Mouse (Mus musculus): ENCODE data around the gene Tmem178b. TPM values are rescaled to one million over a fixed set of nuclear protein-coding genes. Genes with fewer than 3 reads are reported as not detected.

Gene Tmem178b
- 1 to 10 TPM; 2.5 TPM for total RNA-seq (2021)
- long read RNA-seq, experiment 1, full-length matches to known transcripts, result 1 of 1 reads
- long read RNA-seq, experiment 1, partial matches to known transcripts, result 0 of 1 reads
- long read RNA-seq, experiment 1, other reads (novel, unspliced or antisense), result 0 of 1 reads
- long read RNA-seq, experiment 2, result 0 reads

GRCm38 (mm10) chr6:39872901-39873591, at the start of gene Tmem178b:
Tmem178b (plus strand) TSS chr6:39873271.
- intact Hi-C loops (cut with DNase I; ENCODE audit: low total_unique reads), result no loop called here
- DNase-seq, result peak; percentile 15

- intact Hi-C loops (cut with DNase I; ENCODE audit: low total_unique reads), result no loop called here
- DNase-seq, result peak; percentile 42
Measured at GRCm38 (mm10) chr6:39828736-39829135, 44.3 kb upstream of the Tmem178b start.

DNA sequence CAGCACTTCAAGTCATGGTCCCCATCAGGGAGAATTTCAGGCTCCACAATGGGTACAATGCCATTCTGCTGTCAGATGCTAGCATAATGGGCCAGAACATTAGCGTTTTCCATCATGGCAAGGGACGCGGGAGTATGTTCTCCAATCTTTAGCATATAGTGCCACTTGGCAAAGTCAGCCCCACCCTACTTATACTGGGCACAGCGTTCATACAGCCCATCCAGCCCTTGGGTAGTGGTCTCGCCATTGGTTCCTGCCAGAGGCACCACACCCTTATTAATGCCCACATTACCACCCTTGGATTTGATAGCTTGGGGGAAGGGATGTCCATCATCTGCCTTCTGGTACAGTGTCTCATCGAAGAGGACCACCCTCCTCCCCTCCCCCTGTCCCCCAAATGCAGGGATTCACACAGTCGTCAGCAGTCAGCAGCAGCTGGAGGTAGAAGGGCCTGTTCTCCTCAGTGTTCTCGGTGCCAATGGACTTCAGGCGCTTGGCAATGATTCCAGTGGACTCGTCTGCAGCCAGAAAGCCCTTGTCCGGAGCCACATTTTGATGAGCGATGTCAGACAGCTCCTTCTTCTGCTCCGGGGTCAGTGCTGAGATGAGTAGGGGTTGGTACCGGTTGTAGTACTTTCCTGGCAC, 29.3 kb upstream of the Tmem178b start:
- DNase-seq, result no peak
- intact Hi-C loops (cut with DNase I; ENCODE audit: low total_unique reads), result no loop called here

- intact Hi-C loops (cut with DNase I; ENCODE audit: low total_unique reads), result no loop called here
- DNase-seq, result no peak
Measured at GRCm38 (mm10) chr6:39847538-39847937, 25.5 kb upstream of the Tmem178b start.

GRCm38 (mm10) chr6:39848766-39849165, 24.3 kb upstream of the Tmem178b start:
- intact Hi-C loops (cut with DNase I; ENCODE audit: low total_unique reads), result no loop called here
- DNase-seq, result no peak

DNA sequence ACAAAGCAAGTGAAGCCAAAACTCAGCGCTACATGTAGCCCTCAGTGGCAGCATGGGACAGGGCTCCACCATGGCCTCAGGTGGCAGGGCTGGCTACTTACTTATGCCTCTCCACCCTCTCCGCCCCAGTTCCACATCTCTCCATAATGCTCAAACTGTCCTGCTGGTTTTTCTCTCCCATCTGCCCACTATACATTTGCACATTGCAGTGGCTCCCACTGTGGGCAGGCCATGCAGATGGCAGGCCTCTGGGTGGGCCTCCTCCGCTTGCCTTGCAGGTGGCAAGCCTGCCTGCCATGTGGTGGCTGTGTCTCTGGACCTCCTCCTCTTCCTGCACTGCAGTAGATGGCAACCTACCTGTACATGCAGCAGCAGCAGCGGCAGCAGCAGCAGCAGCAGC, 23.4 kb upstream of the Tmem178b start:
- intact Hi-C loops (cut with DNase I; ENCODE audit: low total_unique reads), result no loop called here
- DNase-seq, result no peak

GRCm38 (mm10) chr6:39870271-39871135, 2.6 kb upstream of the Tmem178b start:
- DNase-seq, result no peak
- intact Hi-C loops (cut with DNase I; ENCODE audit: low total_unique reads), result no loop called here

DNA sequence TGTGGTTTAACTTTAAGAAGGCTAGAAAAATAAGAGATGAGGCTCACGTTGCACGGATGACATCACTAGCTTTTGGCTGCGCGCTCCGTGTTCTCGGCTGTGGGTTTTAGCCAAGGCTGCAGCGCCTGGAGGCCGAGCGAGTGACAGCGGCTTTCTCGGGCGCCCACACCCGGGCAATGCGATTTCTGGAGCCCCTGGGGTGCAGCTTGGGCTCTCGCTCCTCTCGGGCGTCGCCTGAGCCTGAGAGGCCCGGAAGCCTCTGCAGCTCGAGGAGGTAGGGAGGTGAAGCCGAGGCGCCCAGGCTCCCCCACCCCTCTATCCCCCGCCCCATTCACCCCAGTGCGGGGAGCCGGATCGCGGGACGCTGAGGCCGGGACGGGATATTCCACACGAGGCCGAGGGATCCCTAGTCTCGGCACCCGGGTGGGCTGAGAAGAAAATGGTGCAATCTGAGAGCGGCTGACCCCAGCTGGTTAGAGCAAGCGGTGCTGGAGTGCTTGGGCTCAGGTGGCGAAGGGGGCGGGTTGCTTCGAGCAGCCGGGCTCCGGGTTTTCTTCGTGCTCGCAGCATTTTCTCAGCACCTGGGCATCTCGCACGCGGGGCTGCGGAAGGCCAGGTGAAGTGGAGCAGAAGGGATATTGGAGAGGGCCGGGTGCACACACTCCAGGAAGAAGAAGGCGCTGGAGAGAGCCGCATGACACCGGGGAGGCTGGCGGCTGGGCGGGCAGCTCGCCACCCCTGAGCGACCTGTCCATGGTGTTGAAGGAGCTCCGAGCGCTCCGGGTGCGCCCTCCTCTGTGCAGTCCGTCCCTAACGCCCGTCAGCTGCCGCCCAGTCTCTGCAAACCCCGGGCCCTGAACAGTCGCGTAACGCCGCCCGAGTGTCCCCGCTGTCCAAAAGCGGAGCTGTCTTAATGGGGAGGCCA, 1.4 kb upstream of the Tmem178b start:
- peak; percentile 68 for DNase-seq
- intact Hi-C loops (cut with DNase I; ENCODE audit: low total_unique reads), result no loop called here

DNA sequence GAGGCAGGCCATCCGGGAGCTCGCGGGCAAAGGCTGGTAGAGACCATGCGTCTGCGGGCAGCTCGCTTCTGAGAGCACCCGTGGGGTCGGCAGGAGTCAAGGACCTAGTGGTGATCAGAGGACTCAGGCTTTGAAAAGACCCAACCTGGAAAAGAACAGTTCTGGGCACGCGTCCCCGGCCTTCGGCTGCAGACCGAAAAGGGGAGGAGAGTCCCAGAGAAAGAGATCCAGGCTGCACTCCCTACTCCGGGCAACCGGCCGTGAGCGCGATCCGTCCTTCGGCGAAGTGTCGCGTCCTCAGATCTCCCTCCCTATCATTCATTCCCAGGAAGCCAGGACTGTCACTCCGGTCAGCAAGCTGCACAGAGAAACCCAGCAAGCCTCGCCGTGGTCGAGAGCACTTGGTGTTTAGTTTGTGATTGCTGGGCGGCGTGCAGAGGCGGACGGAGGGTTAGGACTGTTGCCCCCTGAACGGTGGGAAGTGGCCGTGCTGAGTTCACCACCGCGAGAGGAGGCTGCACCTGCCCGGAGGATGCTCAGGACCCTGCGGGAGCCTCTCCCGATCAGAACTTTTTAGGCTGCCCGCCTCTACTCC, 668 bp upstream of the Tmem178b start:
- intact Hi-C loops (cut with DNase I; ENCODE audit: low total_unique reads), result no loop called here
- DNase-seq, result peak; percentile 5

DNA sequence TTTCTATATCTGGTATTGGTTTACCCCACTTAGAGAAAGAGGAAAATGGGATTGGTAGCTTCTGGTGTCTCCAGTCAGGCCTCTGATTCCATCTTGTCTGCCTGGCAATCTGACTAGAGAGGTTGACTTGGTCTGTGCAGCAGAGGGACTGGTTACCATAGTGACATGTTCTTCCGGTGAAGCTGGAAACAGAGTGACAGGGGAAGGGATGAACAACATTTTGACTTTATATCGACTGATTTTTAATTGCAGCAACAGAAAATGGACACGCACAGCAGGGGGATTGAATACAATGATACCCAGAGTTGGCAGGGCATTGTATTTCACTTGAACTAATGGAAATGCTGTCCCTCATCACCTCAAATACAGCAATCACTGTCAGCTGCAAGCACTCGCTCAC, 2.1 kb downstream of the Tmem178b start:
- DNase-seq, result no peak
- intact Hi-C loops (cut with DNase I; ENCODE audit: low total_unique reads), result no loop called here

DNA sequence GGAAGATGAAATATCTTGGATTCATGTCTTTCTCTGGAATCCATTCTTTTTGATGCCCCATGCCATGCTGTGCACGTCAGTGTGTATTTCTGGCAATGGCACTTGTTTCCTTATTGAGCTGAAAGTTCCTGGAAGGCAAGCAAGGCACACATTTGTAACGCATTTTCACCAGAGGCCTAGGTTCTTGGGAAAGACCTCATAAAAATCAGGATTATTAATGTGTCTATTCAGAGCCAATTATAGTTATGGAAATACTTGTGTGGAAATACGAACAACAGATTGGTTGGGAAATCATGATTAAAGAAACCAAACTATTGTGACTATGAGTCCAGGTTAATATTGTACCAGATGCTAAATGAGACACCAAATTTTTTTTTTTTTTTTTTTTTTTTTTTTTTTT, 3.4 kb downstream of the Tmem178b start:
- intact Hi-C loops (cut with DNase I; ENCODE audit: low total_unique reads), result no loop called here
- DNase-seq, result no peak

GRCm38 (mm10) chr6:39890811-39891210, 17.7 kb downstream of the Tmem178b start:
- intact Hi-C loops (cut with DNase I; ENCODE audit: low total_unique reads), result no loop called here
- no peak for DNase-seq

DNA sequence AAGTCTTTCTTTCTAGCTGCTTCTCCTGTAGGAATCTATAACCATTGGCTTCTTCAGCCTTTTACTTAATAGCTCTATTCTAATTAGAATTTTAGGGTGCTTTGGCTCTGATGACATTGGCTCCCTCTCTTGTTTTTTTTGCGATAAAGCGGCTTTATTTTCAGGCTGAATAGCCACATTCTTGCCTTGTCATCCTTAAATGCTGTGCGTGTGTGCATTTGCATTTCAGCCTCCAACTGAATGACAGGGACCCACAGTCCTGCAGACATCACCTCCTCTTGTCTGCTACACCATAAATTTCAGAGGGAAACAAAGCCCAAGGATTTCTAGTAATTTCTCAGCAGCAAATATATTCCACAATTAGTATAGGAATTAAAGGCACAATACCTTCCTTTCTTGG, 23.4 kb downstream of the Tmem178b start:
- intact Hi-C loops (cut with DNase I; ENCODE audit: low total_unique reads), result no loop called here
- DNase-seq, result no peak

- intact Hi-C loops (cut with DNase I; ENCODE audit: low total_unique reads), result no loop called here
- no peak for DNase-seq
Measured at GRCm38 (mm10) chr6:39899231-39899630, 26.2 kb downstream of the Tmem178b start.

- intact Hi-C loops (cut with DNase I; ENCODE audit: low total_unique reads), result no loop called here
- no peak for DNase-seq
Measured at GRCm38 (mm10) chr6:39903220-39903773, 30.2 kb downstream of the Tmem178b start.

- intact Hi-C loops (cut with DNase I; ENCODE audit: low total_unique reads), result no loop called here
- no peak for DNase-seq
Measured at GRCm38 (mm10) chr6:39903845-39904244, 30.8 kb downstream of the Tmem178b start.

GRCm38 (mm10) chr6:39914956-39915355, 41.9 kb downstream of the Tmem178b start:
- no peak for DNase-seq
- intact Hi-C loops (cut with DNase I; ENCODE audit: low total_unique reads), result no loop called here

DNA sequence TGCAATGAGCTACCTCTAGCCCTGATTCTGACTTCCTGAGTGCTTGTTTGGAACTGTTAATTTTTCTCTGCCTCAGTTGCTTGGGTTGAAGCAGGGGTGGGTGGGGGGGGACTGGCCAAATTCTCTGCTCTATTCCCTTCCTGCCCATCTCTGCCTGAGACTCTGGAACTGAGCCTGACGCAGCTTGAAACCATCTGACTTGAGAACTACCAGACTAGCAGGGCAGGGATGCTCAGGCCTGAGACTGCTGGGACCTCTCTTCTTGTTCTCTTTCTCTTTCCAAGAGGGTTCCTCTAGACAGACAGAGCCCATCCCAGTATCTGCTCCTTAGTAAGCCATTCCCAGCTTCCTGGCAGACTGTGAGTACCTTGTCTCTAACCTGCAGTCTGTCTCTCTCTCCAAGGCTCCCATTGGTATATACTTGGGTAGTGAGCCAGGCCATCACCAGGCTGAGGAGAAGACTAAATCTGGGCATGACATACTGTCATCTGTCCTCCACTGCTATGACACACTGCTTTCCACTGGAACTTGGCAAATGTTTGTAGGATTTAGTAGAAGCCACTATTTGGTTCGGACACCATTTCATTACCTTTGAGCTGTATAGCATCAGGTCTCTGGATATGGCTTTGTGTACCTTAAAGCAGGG, 42.7 kb downstream of the Tmem178b start:
- DNase-seq, result no peak
- intact Hi-C loops (cut with DNase I; ENCODE audit: low total_unique reads), result no loop called here
